Mouse (Mus musculus) cerebellum, adult 2 months (tissue): ENCODE results near the gene Etv5.

ENCODE experiments used
- CTCF ChIP-seq: fragments of 200-500 bp; IDR thresholded peaks from 2 replicates; pipeline ENCODE4 v1.5.1; 2011; ENCODE audit warnings: low read depth, mild to moderate bottlenecking, control low read depth, low read length, moderate library complexity, borderline replicate concordance; ENCODE audit not compliant: insufficient read depth
- POLR2A ChIP-seq: fragments of 200-500 bp; IDR thresholded peaks from 2 replicates; pipeline ENCODE4 v1.6.1; 2011; ENCODE audit warnings: low read length, control low read depth, borderline replicate concordance; ENCODE audit not compliant: insufficient read depth

- TF ChIP-seq POLR2A (no peak), CTCF (no peak)
Measured at GRCm38 (mm10) chr16:22351194-22351593, 88.3 kb downstream of the Etv5 start.
